Mouse (Mus musculus) forebrain, embryonic 16.5 days (tissue): ENCODE measurements around the gene Cend1. TPM values are rescaled to one million over a fixed set of nuclear protein-coding genes. Genes with fewer than 3 reads are reported as not detected.

Source experiments
- ATAC-seq: fragments of 200-750 bp; cut with Nextera tagmentation; 2 replicates; pipeline ENCODE4 v1.8.0; 2017; ENCODE audit warnings: mild to moderate bottlenecking, moderate library complexity
- H3K27ac ChIP-seq: fragments of 300-500 bp; sonication (generic); 2 replicates; pipeline ENCODE4 v1.5.1; 2014; ENCODE audit warnings: low read length, control low read depth
- H3K27me3 ChIP-seq: fragments of 300-500 bp; sonication (generic); replicated peaks from 2 replicates; pipeline ENCODE4 v1.6.1; 2014; ENCODE audit warnings: low read length; ENCODE audit not compliant: control insufficient read depth, insufficient read depth
- H3K36me3 ChIP-seq: fragments of 300-500 bp; sonication (generic); 2 replicates; pipeline ENCODE4 v1.6.1; 2014; ENCODE audit not compliant: control insufficient read depth, insufficient read depth
- H3K4me1 ChIP-seq: fragments of 300-500 bp; sonication (generic); replicated peaks from 2 replicates; pipeline ENCODE4 v1.6.1; 2014; ENCODE audit warnings: low read length; ENCODE audit not compliant: control insufficient read depth, insufficient read depth
- H3K4me2 ChIP-seq: fragments of 300-500 bp; sonication (generic); 2 replicates; pipeline ENCODE4 v1.6.1; 2014; ENCODE audit warnings: mild to moderate bottlenecking, low read length, control low read depth
- H3K4me3 ChIP-seq: fragments of 300-500 bp; sonication (generic); replicated peaks from 2 replicates; pipeline ENCODE4 v1.5.1; 2014; ENCODE audit warnings: mild to moderate bottlenecking, low read length, control low read depth
- H3K9ac ChIP-seq: fragments of 300-500 bp; sonication (generic); replicated peaks from 2 replicates; pipeline ENCODE4 v1.6.1; 2014; ENCODE audit warnings: low read depth, low read length, control low read depth
- H3K9me3 ChIP-seq: fragments of 300-500 bp; sonication (generic); 2 replicates; pipeline ENCODE4 v1.6.1; 2016; ENCODE audit warnings: low read length; ENCODE audit not compliant: control insufficient read depth
- WGBS: fragments of 180-500 bp; shearing (Covaris S2); extraction: QIAGEN DNeasy Blood & Tissue Kit; methylation state at CpG from one replicate; pipeline ENCODE4 v1.1.7; 2014; 5-methylcytosine and 5-hydroxymethylcytosine counted together
- polyA plus RNA-seq: library from polyadenylated mRNA; unstranded; fragments of >200 nt; fragmentation: Nextera tagmentation; extraction: Ambion mirVana; gene quantifications from 2 replicates; pipeline ENCODE4 v1.2.1, GENCODE M21; 2015

The Cend1 gene
- polyA plus RNA-seq, 1 experiment from 2014 or later: 70.3 TPM

DNA sequence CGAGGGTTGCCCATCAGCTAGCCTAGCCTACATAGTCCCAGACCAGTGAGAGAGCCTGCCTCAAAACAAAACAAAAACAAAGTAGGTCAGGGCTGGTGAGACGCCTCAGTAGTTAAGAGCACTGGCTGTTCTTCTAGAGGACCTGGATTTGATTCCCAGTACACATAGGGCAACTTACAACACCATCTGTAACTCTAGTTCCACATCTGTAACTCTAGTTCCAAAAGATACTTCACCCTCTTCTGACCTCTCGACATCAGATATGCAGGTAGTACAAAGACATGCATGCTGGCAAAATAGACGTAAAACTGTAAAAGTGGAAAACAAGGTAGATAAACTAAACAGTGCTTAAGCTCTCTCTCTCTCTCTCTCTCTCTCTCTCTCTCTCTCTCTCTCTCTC lies 5.5 kb downstream of the Cend1 start:
- ATAC-seq: no peak
- H3K27ac ChIP-seq: no peak overlapping the region
- no peak overlapping the region for H3K4me2 ChIP-seq
- no peaks in the 10 kb centered on the region for H3K27me3 ChIP-seq
- WGBS: 79% methylated on average over 4 of the region's 4 CpGs
- H3K4me3 ChIP-seq: no peak overlapping the region
- no peak overlapping the region for H3K9ac ChIP-seq
- peaks cover 7% of the 10 kb centered on the region for H3K4me1 ChIP-seq
- H3K9me3 ChIP-seq: no peaks in the 10 kb centered on the region
- 0 out of 2 replicates have a peak, but pooled peaks cover 2% of the 10 kb centered on the region for H3K36me3 ChIP-seq

DNA sequence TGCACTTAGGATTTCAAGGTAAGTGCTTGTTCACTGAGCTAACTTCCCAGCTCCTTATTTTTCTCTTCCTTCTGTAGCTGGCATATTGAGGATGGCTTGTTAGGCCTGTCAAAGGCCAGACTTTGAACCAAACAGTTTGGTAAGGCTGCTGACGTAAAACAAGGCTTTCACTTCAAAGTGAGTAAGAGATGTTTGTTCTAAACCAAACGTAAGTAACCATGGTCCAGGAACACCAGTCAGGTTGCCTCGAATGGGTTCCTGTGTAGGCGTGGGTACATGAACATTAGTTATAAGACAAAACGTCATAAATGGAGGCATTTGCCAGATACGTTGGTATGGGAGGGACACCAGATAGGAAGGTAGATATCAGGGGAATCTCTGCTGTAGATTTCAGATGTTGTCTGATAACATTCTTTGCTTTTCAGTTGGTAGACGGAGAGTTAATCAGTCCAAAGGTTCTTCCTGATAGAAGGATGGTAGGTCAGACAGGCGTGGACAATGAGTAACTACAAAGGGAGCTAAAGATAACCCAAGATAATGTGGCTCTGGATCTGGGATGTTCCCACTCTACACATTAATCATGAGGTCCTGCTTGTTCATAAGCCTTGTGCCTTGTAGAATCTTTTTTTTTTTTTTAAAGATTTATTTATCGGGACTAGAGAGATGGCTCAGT lies 9.1 kb downstream of the Cend1 start:
- 87% methylated on average over 9 of the region's 9 CpGs for WGBS
- H3K9ac ChIP-seq: no peak overlapping the region
- no peaks in the 10 kb centered on the region for H3K36me3 ChIP-seq
- H3K27me3 ChIP-seq: no peaks in the 10 kb centered on the region
- no peak overlapping the region for H3K4me3 ChIP-seq
- no peak for ATAC-seq
- no peaks in the 10 kb centered on the region for H3K4me1 ChIP-seq
- no peak overlapping the region for H3K27ac ChIP-seq
- no peak overlapping the region for H3K4me2 ChIP-seq
- H3K9me3 ChIP-seq: no peaks in the 10 kb centered on the region

- Histone ChIP-seq H3K4me3 (no peak overlapping the region), H3K27ac (no peak overlapping the region), H3K4me2 (no peak overlapping the region), H3K9ac (no peak overlapping the region), H3K9me3 (no peaks in the 10 kb centered on the region), H3K4me1 (no peaks in the 10 kb centered on the region), H3K27me3 (no peaks in the 10 kb centered on the region), H3K36me3 (no peaks in the 10 kb centered on the region)
- no peak for ATAC-seq
- 53% methylated on average over 7 of the region's 7 CpGs for WGBS
These were observed 10.3 kb downstream of the Cend1 start for GRCm38 (mm10) chr7:141418970-141419369.

- H3K4me3 ChIP-seq: no peak overlapping the region
- no peaks in the 10 kb centered on the region for H3K27me3 ChIP-seq
These were observed 11.3 kb downstream of the Cend1 start for GRCm38 (mm10) chr7:141417731-141418681.

GRCm38 (mm10) chr7:141416144-141416841 lies 13.0 kb downstream of the Cend1 start:
- Histone ChIP-seq H3K9ac (no peak overlapping the region), H3K27me3 (no peaks in the 10 kb centered on the region), H3K4me1 (peaks cover 7% of the 10 kb centered on the region), H3K4me2 (no peak overlapping the region), H3K27ac (no peak overlapping the region), H3K4me3 (no peak overlapping the region), H3K9me3 (no peaks in the 10 kb centered on the region), H3K36me3 (no peaks in the 10 kb centered on the region)
- WGBS: 76% methylated on average over 6 of the region's 6 CpGs
- no peak for ATAC-seq

More at GRCm38 (mm10) chr7:141417731-141418681, 11.3 kb downstream of the Cend1 start:
- ATAC-seq: no peak
- no peak overlapping the region for H3K27ac ChIP-seq
- no peaks in the 10 kb centered on the region for H3K9me3 ChIP-seq
- no peaks in the 10 kb centered on the region for H3K36me3 ChIP-seq
- H3K9ac ChIP-seq: no peak overlapping the region
- H3K4me2 ChIP-seq: no peak overlapping the region
- WGBS: 74% methylated on average over 8 of the region's 8 CpGs
- H3K4me1 ChIP-seq: peaks cover 4% of the 10 kb centered on the region

DNA sequence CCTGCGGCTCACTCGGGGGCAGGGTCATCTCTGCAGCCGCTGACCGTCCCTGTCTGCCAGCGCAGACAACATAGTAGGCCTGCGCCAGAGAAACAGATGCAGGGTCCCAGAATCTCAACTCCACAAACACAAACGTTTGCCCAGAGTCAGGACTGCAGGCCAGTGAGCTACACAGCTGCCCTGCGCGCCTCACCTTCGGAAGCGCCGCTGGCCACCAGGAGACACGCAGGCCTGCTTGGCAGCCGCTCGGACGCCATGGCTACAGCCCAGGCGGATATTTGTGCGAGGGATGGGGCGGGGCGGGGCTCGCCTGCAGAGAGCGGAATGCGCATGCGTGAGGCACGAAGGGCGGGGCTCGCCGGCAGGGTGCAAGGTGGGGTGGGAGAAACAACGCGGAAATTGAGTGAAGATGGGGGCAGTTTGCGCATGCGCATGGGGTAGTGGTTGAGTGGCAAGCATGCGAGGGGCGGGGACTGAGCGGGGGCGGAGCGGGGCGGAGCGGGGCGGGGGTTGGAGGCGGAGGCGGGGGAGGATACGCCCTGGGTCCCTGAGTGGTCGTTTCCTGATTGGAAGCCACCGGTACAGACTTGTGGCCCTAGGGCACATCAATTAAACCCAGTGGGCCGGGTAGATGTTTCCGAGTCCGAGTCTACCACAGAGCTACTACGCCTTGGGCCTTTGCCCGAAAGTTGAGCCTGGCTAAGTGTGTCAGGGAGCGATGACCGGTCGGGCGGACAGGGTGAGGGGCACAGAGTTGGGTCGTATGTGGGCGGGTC lies 15.3 kb downstream of the Cend1 start, which contains the start of gene Gatd1:
TSS of gene Gatd1 (minus strand) at position 328 of the 776 bp plus-strand sequence.
- Histone ChIP-seq H3K27me3 (no peaks in the 10 kb centered on the region), H3K4me1 (peaks cover 11% of the 10 kb centered on the region), H3K27ac (peak within 1 kb of the TSS; percentile 76), H3K9ac (peak within 1 kb of the TSS; percentile 92), H3K9me3 (no peaks in the 10 kb centered on the region), H3K4me3 (peak within 1 kb of the TSS; percentile 88), H3K4me2 (peak within 1 kb of the TSS; percentile 77), H3K36me3 (no peaks in the 10 kb centered on the region; the same call in 1 of the 2 replicates)
- ATAC-seq: peak; percentile 83
- under 1% methylated on average over 51 of the region's 56 CpGs for WGBS

DNA sequence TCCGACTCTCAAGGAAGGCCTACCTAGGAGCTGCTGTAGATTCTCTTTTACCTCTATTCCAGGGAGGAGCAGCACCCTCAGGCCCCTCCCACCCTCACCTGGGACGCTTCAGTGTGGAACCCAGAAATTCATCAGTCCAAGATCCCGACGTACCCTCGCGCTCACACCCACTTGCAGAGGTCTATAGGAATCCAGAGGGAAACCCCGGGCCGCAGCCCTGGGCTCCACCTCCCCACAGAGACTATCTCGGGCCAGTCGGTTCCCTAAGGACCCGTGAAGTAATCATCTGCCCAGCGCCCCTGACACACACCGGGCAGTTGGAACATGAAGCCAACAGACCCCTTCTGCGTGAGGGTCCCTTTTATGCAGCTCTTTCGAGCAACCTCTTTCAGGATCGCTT lies 16.0 kb downstream of the Cend1 start:
- Histone ChIP-seq H3K4me3 (peak overlapping the region; percentile 88), H3K4me2 (peak overlapping the region; percentile 62), H3K4me1 (peaks cover 12% of the 10 kb centered on the region), H3K36me3 (no peaks in the 10 kb centered on the region; the same call in 1 of the 2 replicates), H3K9ac (peak overlapping the region; percentile 92), H3K9me3 (no peaks in the 10 kb centered on the region), H3K27me3 (no peaks in the 10 kb centered on the region), H3K27ac (peak overlapping the region; percentile 76)
- ATAC-seq: no peak; the same call in 1 of the 2 replicates
- 1% methylated on average over 16 of the region's 16 CpGs for WGBS

- Histone ChIP-seq H3K4me2 (no peak overlapping the region), H3K9me3 (no peaks in the 10 kb centered on the region), H3K9ac (no peak overlapping the region), H3K36me3 (no peaks in the 10 kb centered on the region; the same call in none of the 2 replicates), H3K27me3 (no peaks in the 10 kb centered on the region), H3K4me3 (no peak overlapping the region), H3K27ac (no peak overlapping the region), H3K4me1 (peaks cover 12% of the 10 kb centered on the region)
- 100% methylated on average over 1 of the region's 1 CpGs for WGBS
- no peak for ATAC-seq
These were observed 17.6 kb downstream of the Cend1 start for GRCm38 (mm10) chr7:141411667-141412066.
